Mouse (Mus musculus) limb, embryonic 11.5 days (tissue): ENCODE data around the gene Narfl. TPM values are rescaled to one million over a fixed set of nuclear protein-coding genes. Genes with fewer than 3 reads are reported as not detected.
"Not testable (repeated sequence)": the region's sequence is repeated elsewhere in the genome, so short reads cannot be mapped to it uniquely, and the experiment has no call there.

ENCODE experiments used
- ATAC-seq: fragments of 200-750 bp; cut with Nextera tagmentation; 2 replicates; pipeline ENCODE4 v1.8.0; 2017; ENCODE audit warnings: low read depth; ENCODE audit not compliant: insufficient number of reproducible peaks, low FRiP score, low TSS enrichment
- DNase-seq: peaks from one replicate; pipeline ENCODE4 v3.0.0-alpha.2; 2015; ENCODE audit warnings: low spot score
- H3K27ac ChIP-seq: fragments of 300-500 bp; sonication (generic); replicated peaks from 2 replicates; pipeline ENCODE4 v1.5.1; 2014; ENCODE audit warnings: low read depth, mild to moderate bottlenecking, low read length
- H3K27me3 ChIP-seq: fragments of 300-500 bp; sonication (generic); 2 replicates; pipeline ENCODE4 v1.6.1; 2014; ENCODE audit warnings: mild to moderate bottlenecking, low read length, mixed read lengths; ENCODE audit not compliant: control insufficient read depth, insufficient read depth
- H3K36me3 ChIP-seq: fragments of 300-500 bp; sonication (generic); 2 replicates; pipeline ENCODE4 v1.6.1; 2014; ENCODE audit warnings: mild to moderate bottlenecking, low read length, moderate library complexity, mixed read lengths; ENCODE audit not compliant: control insufficient read depth, insufficient read depth
- H3K4me1 ChIP-seq: fragments of 300-500 bp; sonication (generic); 2 replicates; pipeline ENCODE4 v1.6.1; 2014; ENCODE audit warnings: low read length, mixed read lengths; ENCODE audit not compliant: control insufficient read depth, insufficient read depth
- H3K4me2 ChIP-seq: fragments of 300-500 bp; sonication (generic); 2 replicates; pipeline ENCODE4 v1.6.1; 2014; ENCODE audit warnings: low read depth, mild to moderate bottlenecking, moderate library complexity; ENCODE audit not compliant: severe bottlenecking
- H3K4me3 ChIP-seq: fragments of 300-500 bp; sonication (generic); 2 replicates; pipeline ENCODE4 v1.5.1; 2014; ENCODE audit warnings: low read depth, low read length
- H3K9ac ChIP-seq: fragments of 300-500 bp; sonication (generic); 2 replicates; pipeline ENCODE4 v1.6.1; 2014; ENCODE audit warnings: mild to moderate bottlenecking, low read length
- H3K9me3 ChIP-seq: fragments of 300-500 bp; sonication (generic); 2 replicates; pipeline ENCODE4 v1.6.1; 2016; ENCODE audit warnings: low read length; ENCODE audit not compliant: control insufficient read depth
- WGBS: fragments of 180-500 bp; shearing (Covaris S2); extraction: QIAGEN DNeasy Blood & Tissue Kit; methylation state at CpG from one replicate; pipeline ENCODE4 v1.1.7; 2014; 5-methylcytosine and 5-hydroxymethylcytosine counted together
- polyA plus RNA-seq: library from polyadenylated mRNA; unstranded; fragments of >200 nt; fragmentation: Nextera tagmentation; extraction: Ambion mirVana; gene quantifications from 2 replicates; pipeline ENCODE4 v1.2.1, GENCODE M21; 2014

The Narfl gene
- polyA plus RNA-seq, 1 experiment from 2014 or later = 23.6 TPM

DNA sequence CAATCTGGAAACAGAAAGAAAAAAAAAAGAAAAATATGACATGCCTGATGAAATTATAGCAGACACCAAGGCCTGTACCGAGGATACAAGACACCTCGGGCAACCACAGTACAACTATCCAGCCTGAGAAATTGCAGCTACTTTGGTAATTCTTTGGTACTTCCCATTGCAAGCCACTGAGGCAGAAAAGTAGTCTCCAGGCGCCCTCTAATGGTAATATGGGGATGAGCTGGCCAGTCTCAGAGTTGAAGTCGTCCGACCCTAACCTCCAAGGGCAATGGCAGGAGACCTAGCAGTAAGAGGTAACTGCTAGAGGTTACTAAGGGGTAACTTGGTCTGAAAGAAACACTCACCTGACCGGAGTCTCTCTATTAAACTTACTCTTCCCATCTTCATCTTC is 27.5 kb downstream of the Narfl start:
- H3K27me3 ChIP-seq = 0 out of 2 replicates have a peak, but pooled peaks cover 2% of the 10 kb centered on the region
- H3K36me3 ChIP-seq = no peaks in the 10 kb centered on the region
- no peak overlapping the region for H3K4me2 ChIP-seq
- DNase-seq = peak; percentile 76
- ATAC-seq = no peak
- no peaks in the 10 kb centered on the region for H3K9me3 ChIP-seq
- H3K4me3 ChIP-seq = no peak overlapping the region
- peaks cover 8% of the 10 kb centered on the region for H3K4me1 ChIP-seq
- no peak overlapping the region for H3K9ac ChIP-seq
- WGBS = 9% methylated on average over 6 of the region's 6 CpGs
- H3K27ac ChIP-seq = no peak overlapping the region

- H3K9me3 ChIP-seq = no peaks in the 10 kb centered on the region
- H3K4me2 ChIP-seq = no peak overlapping the region
- H3K27ac ChIP-seq = no peak overlapping the region
- no peak for ATAC-seq
- peak overlapping the region; percentile 43; the same call in 1 of the 2 replicates for H3K9ac ChIP-seq
- 14% methylated on average over 10 of the region's 10 CpGs for WGBS
- H3K4me1 ChIP-seq = no peaks in the 10 kb centered on the region
- H3K36me3 ChIP-seq = no peaks in the 10 kb centered on the region
- peaks cover 4% of the 10 kb centered on the region for H3K27me3 ChIP-seq
- H3K4me3 ChIP-seq = no peak overlapping the region
- DNase-seq = no peak
These were observed 29.4 kb downstream of the Narfl start for GRCm38 (mm10) chr17:25802825-25803517.

DNA sequence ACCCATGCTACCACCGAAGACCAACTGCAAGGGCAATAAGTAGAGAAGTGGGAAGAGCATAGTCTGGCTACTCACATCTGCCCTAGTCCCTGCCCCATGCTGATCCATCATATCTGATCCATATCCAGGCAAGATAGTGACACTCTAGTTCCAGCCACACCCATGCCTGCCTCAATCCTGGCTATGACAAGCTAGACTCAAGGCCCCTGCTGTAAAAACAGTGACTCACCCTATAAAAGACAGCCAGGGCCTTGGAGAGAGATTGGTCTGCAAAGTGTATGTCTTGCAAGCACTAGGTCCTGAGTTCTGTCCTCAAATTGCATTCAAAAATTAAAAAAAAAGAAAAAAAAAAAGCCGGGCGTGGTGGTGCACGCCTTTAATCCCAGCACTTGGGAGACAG is 32.9 kb downstream of the Narfl start:
- DNase-seq = no peak
- no peak overlapping the region for H3K4me3 ChIP-seq
- H3K9me3 ChIP-seq = no peaks in the 10 kb centered on the region
- no peaks in the 10 kb centered on the region for H3K36me3 ChIP-seq
- no peak overlapping the region for H3K27ac ChIP-seq
- H3K9ac ChIP-seq = no peak overlapping the region
- H3K27me3 ChIP-seq = peaks cover 35% of the 10 kb centered on the region
- WGBS = 82% methylated on average over 4 of the region's 4 CpGs
- no peak for ATAC-seq
- no peak overlapping the region for H3K4me2 ChIP-seq
- H3K4me1 ChIP-seq = 0 out of 2 replicates have a peak, but pooled peaks cover 2% of the 10 kb centered on the region

DNA sequence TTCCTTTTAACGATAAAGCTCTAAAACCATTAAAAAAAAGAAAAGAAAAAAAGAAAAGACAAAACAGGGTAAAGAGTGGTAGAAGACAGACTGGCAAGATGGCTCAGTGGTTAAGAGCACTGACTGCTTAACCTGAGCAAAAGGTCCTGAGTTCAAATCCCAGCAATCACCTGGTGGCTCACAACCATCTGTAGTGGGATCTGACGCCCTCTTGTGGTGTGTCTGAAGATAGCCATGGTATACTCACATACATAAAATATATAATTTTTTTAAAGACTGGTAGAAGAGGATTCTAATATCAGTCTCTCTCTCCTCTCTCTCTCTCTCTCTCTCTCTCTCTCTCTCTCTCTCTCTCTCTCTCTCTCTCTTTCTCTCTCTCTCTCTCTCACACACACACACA is 33.9 kb downstream of the Narfl start:
- not testable (repeated sequence) for ATAC-seq, H3K4me1 ChIP-seq, H3K4me3 ChIP-seq, H3K36me3 ChIP-seq, H3K27ac ChIP-seq, DNase-seq, H3K9ac ChIP-seq, H3K4me2 ChIP-seq, H3K9me3 ChIP-seq
- peaks cover 33% of the 10 kb centered on the region for H3K27me3 ChIP-seq
- WGBS = 47% methylated on average over 2 of the region's 2 CpGs

GRCm38 (mm10) chr17:25808028-25808427 is 34.5 kb downstream of the Narfl start:
- 40% methylated on average over 5 of the region's 5 CpGs for WGBS
- Histone ChIP-seq H3K36me3 (no peaks in the 10 kb centered on the region), H3K27me3 (peaks cover 33% of the 10 kb centered on the region), H3K9ac (no peak overlapping the region), H3K4me2 (peak overlapping the region; percentile 97), H3K4me1 (0 out of 2 replicates have a peak, but pooled peaks cover 2% of the 10 kb centered on the region), H3K9me3 (no peaks in the 10 kb centered on the region), H3K4me3 (peak overlapping the region; percentile 68; the same call in 1 of the 2 replicates), H3K27ac (no peak overlapping the region)
- ATAC-seq (no peak), DNase-seq (no peak)

DNA sequence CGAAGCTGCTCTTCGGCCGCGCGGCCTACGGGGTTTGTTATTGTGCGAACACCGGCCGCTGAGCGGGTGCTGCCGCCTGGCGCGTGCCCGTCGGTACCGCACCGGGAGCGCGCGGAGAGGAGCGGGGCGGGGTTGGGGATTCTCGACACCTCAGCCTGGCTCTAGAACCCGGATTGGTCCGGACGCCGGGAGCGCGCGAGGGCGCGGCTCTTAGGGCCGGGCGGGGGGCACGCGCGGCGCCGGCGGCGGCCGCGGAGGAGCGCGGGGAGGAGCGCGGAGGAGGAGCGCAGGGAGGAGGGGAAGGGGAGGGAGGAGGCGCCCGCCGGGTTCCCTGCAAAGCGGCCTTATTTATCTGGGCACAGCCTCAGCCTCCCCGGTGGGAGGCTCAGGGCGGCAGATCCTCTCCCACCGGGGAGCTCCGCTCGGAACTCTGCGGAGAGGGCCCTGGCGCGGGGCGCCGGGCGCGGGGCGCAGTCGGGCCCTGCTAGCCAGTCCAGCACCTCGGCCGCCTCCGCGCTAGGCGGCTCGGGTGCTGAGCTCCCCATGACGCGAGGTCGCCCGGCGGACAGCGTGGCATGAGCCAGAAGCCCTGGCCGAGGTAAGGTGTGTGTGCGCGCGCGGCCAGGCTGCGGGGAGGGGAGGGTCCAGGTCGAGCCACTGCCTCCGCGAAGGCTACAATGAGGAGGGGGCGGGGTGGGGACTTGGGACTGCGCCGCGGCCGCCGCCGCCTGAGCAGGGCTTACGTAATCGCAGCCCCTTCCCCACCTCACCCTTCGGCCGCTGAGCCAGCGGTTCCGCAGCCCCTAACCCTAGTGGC is 35.4 kb downstream of the Narfl start, which contains the start of gene Fbxl16:
TSS of gene Fbxl16 (plus strand) at position 297 of the 817 bp plus-strand sequence.
- peak; percentile 80 for DNase-seq
- H3K4me3 ChIP-seq = peak within 1 kb of the TSS; percentile 68
- H3K27ac ChIP-seq = no peak within 1 kb of the TSS
- peak within 1 kb of the TSS; percentile 97 for H3K4me2 ChIP-seq
- ATAC-seq = peak; percentile 60; the same call in 1 of the 2 replicates
- H3K4me1 ChIP-seq = 0 out of 2 replicates have a peak, but pooled peaks cover 2% of the 10 kb centered on the region
- peak within 1 kb of the TSS; percentile 64 for H3K9ac ChIP-seq
- WGBS = 0% methylated on average over 72 of the region's 100 CpGs
- H3K36me3 ChIP-seq = no peaks in the 10 kb centered on the region
- peaks cover 36% of the 10 kb centered on the region for H3K27me3 ChIP-seq
- H3K9me3 ChIP-seq = no peaks in the 10 kb centered on the region

GRCm38 (mm10) chr17:25809606-25810340 is 36.2 kb downstream of the Narfl start:
- H3K4me1 ChIP-seq = 0 out of 2 replicates have a peak, but pooled peaks cover 2% of the 10 kb centered on the region
- H3K9me3 ChIP-seq = no peaks in the 10 kb centered on the region
- peaks cover 36% of the 10 kb centered on the region for H3K27me3 ChIP-seq
- no peak overlapping the region for H3K27ac ChIP-seq
- H3K4me3 ChIP-seq = peak overlapping the region; percentile 68
- no peaks in the 10 kb centered on the region for H3K36me3 ChIP-seq
- peak overlapping the region; percentile 64; the same call in 1 of the 2 replicates for H3K9ac ChIP-seq
- peak overlapping the region; percentile 97 for H3K4me2 ChIP-seq
- DNase-seq (no peak), ATAC-seq (peak; percentile 14; the same call in 1 of the 2 replicates)
- WGBS = 11% methylated on average over 25 of the region's 25 CpGs

DNA sequence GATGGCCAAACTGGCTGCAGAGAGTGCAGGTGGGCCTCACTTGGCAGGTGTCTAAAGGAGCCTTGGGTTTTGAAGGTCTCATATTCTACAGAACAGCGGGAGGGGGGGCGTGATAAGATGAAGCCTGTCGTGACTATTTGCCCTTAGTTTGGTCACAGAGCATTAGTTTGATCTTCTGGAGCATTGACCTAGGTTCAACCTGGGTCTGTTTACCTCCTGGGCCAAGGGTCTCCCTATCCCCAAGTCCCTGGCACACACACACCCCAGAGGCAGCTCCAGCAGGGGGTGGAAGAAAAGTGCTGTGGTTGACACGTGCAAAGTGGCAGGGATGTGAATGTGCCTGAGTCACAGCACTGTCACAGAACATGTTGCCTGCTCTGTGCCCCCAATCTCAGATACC is 37.3 kb downstream of the Narfl start:
- Histone ChIP-seq H3K36me3 (no peaks in the 10 kb centered on the region), H3K27me3 (peaks cover 36% of the 10 kb centered on the region), H3K4me2 (no peak overlapping the region), H3K9ac (no peak overlapping the region), H3K27ac (no peak overlapping the region), H3K9me3 (no peaks in the 10 kb centered on the region), H3K4me3 (no peak overlapping the region), H3K4me1 (0 out of 2 replicates have a peak, but pooled peaks cover 2% of the 10 kb centered on the region)
- DNase-seq = no peak
- ATAC-seq = no peak
- WGBS = 76% methylated on average over 4 of the region's 4 CpGs
